Mouse (Mus musculus) cortical plate, adult 2 months (tissue): Measurements from ENCODE around the gene Fam81a.

ENCODE experiments used
- CTCF ChIP-seq: fragments of 200-500 bp; IDR thresholded peaks from 2 replicates; pipeline ENCODE4 v1.5.1; 2011; ENCODE audit warnings: mild to moderate bottlenecking, control low read depth, low read length; ENCODE audit not compliant: insufficient read depth; ENCODE audit errors: extremely low read depth
- POLR2A ChIP-seq: fragments of 200-500 bp; IDR thresholded peaks from 2 replicates; pipeline ENCODE4 v1.6.1; 2011; ENCODE audit warnings: mild to moderate bottlenecking, low read length, control low read depth; ENCODE audit not compliant: insufficient read depth; ENCODE audit errors: extremely low read depth

DNA sequence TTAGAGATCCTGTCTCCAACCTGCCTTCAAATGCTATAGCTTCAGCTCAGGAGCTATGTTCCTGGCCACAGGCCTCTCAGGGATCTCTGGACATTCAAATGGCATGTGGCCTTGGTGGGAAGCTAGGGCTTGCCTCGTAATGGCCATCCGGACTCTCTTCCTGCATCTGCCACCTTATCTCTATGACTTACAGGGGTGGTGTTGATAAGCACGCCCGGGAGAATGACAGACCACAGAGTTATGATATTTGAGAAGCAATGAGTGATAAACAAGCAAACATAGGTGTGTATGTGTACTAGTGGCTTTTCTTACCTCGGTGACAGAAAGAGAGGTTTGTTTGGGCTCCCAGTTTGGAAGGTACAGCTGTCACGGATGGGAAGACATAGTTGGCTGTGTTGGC lies 96.1 kb downstream of the Fam81a start:
- no peak for TF ChIP-seq CTCF
- no peak for TF ChIP-seq POLR2A
